Mouse (Mus musculus): ENCODE data around the gene Crocc. TPM values are rescaled to one million over a fixed set of nuclear protein-coding genes. Genes with fewer than 3 reads are reported as not detected.

Crocc gene
- polyA plus RNA-seq, 1 experiment from 2014 or later, result 10.8 TPM

DNA sequence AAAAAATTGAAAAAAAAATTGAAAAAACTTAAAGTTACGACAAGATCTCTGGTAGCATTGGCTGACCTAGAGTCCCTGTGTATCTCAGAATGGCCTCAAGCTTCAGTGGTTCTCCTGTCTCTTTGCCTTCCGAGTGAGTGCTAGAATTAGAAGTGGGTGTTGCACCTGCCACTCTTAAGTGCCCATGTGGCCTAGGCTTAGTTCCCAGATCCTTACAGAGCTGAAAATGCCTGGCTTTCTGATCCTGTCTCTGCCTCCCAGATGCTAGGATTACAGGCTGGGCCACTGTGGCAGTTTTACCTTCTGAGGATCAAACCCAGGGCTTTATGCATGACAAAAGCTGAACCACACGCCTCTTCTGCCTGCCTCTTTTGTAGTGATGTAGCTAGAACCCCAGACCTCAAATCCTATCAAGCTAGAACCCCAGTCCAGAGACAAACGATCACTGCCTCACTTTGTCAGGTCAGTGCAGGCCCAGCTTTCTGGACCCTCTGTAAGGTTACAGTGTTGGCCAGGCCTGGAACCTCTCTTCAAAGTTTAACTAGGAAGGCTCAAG, 3.8 kb upstream of the Crocc start:
- 76% methylated on average over 4 of the region's 4 CpGs for WGBS
- Histone ChIP-seq H3K9me3 (replicated peaks) (no peaks in the 10 kb centered on the region), H3K4me1 (peaks cover 30% of the 10 kb centered on the region), H3K27ac (replicated peaks) (no peak overlapping the region), H3K27me3 (ENCODE audit: low read depth, poor library complexity, severe bottlenecking) (no peaks in the 10 kb centered on the region), H3K4me3 (no peak overlapping the region), H3K36me3 (peaks cover 38% of the 10 kb centered on the region)
- DNase-seq (ENCODE audit: low spot score), result no peak

DNA sequence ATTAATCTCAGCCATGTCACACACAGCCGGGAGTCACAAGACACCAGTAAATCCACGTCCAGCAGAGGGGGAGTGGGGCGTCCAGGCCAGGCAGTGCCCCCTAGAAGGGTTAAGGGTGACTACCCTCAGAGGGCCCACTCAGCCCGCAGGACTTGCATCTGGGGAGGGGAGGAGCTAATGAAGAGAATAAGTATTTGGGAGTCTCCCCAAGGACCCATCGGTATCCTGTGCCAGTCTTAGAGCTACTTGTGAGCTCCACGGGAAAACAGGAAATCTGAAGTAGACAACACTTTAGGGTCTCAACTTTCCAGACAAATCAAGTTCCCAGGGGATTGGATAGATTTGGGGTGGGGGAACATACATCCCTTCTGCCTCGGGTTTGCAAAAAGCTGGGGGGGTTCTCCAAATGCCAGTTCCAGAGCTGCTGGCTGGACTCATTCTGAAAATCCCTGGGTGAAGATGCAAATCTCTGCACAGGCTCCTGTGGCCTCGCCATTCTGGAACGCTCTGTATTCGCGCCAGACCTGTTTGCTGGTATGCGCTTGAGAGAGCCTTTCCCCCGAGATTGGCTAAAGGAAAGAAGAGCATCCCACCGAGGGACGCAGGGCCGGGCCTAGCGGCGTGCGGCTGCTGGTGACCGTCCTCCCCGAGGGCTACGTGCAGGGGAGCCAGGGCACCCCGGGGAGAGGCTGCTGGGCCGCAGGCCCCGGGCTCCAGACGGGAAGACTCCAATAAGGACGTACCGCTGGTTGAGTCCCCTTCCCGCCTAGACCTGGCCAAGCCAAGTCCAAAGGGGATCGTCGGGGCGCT, 529 bp downstream of the Crocc start:
- WGBS, result 3% methylated on average over 32 of the region's 32 CpGs
- DNase-seq (ENCODE audit: low spot score), result no peak
- H3K36me3 ChIP-seq, result peaks cover 33% of the 10 kb centered on the region

DNA sequence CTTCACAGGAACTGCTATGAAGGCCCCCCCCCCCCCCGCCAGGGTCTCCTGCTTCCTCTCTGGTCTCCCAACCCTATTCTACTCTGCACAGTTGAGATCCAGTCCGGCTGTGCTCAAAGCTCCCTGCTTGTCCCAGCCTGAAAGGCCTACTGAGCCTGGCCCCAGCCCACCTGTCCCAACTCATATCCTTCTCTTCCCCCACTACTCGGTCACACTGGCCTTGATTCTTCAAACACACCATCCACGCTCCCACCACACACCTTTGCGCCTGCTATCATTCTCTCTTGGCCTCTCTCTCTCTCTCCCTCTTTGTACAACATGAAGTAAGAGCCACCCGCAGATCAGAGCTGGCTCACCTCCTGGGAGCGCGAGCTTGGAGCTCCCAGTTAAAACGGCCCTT, 1.5 kb downstream of the Crocc start:
- Histone ChIP-seq H3K27ac (replicated peaks) (peak overlapping the region; percentile 13), H3K9me3 (replicated peaks) (no peaks in the 10 kb centered on the region), H3K4me1 (peaks cover 55% of the 10 kb centered on the region), H3K27me3 (ENCODE audit: low read depth, poor library complexity, severe bottlenecking) (no peaks in the 10 kb centered on the region), H3K4me3 (peak overlapping the region; percentile 65; the same call in 1 of the 2 replicates), H3K36me3 (peaks cover 41% of the 10 kb centered on the region)
- DNase-seq (ENCODE audit: low spot score), result no peak
- 79% methylated on average over 9 of the region's 9 CpGs for WGBS

More for the DNA sequence above, 529 bp downstream of the Crocc start:
- peaks cover 46% of the 10 kb centered on the region for H3K4me1 ChIP-seq
- no peaks in the 10 kb centered on the region for H3K9me3 ChIP-seq (replicated peaks)
- no peaks in the 10 kb centered on the region for H3K27me3 ChIP-seq (ENCODE audit: low read depth, poor library complexity, severe bottlenecking)
- H3K27ac ChIP-seq (replicated peaks), result peak overlapping the region; percentile 92
- H3K4me3 ChIP-seq, result peak overlapping the region; percentile 65

DNA sequence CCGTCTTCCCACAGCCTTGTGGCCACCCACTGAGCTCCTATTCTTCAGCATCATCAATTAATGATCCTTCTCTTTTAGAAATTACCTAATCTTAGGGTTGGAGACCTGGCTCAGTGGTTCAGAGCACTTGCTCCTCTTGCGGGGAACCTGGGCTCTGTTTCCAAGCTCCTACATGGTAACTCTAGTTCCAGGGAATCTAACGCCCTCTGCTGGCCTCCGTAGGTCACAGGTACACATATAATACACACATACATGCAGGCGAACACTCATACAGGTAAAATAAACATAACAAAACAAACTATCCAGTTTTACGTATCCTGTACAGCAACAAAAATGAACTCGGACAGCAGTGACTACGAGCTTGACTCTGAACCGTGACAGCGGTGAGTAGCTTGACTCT, 3.4 kb downstream of the Crocc start:
- no peak for DNase-seq (ENCODE audit: low spot score)
- 94% methylated on average over 10 of the region's 10 CpGs for WGBS
- peaks cover 50% of the 10 kb centered on the region for H3K36me3 ChIP-seq
- H3K9me3 ChIP-seq (replicated peaks), result no peaks in the 10 kb centered on the region
- H3K4me1 ChIP-seq, result peaks cover 74% of the 10 kb centered on the region
- H3K27ac ChIP-seq (replicated peaks), result no peak overlapping the region
- no peaks in the 10 kb centered on the region for H3K27me3 ChIP-seq (ENCODE audit: low read depth, poor library complexity, severe bottlenecking)
- no peak overlapping the region for H3K4me3 ChIP-seq

DNA sequence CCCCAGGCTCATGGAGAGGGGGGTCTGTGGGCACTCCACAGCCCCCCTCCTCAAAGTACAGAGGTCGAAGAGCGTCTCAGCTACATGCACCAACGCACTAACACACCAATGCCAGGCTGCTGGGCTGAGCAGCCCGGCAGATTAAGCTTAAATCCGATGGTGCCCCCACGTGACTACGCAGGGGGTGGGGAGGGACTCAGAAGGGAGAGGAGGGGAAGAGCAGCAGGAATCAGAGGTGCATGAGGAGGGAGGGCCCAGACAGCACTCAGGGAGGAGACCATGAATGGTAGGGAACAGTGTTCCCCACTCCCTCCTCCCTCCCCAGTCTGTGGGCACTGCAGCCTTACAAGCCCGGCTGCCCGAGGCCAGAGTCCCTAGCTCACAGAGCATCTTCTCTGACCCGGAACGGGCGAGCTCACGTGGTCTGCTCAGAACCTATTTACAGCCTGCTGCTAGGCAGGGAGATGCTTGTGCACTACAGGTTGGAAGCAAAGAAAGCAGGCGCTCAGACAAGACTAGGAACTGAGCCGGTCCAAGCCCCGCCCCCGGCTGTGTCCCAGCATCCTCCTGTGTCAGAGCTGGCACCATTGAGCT, 6.7 kb downstream of the Crocc start:
- DNase-seq (ENCODE audit: low spot score), result peak; percentile 69
- Histone ChIP-seq H3K27ac (replicated peaks) (peak overlapping the region; percentile 88), H3K9me3 (replicated peaks) (no peaks in the 10 kb centered on the region), H3K27me3 (ENCODE audit: low read depth, poor library complexity, severe bottlenecking) (no peaks in the 10 kb centered on the region), H3K4me3 (peak overlapping the region; percentile 40), H3K4me1 (peaks cover 72% of the 10 kb centered on the region), H3K36me3 (peaks cover 59% of the 10 kb centered on the region)
- 13% methylated on average over 17 of the region's 17 CpGs for WGBS

DNA sequence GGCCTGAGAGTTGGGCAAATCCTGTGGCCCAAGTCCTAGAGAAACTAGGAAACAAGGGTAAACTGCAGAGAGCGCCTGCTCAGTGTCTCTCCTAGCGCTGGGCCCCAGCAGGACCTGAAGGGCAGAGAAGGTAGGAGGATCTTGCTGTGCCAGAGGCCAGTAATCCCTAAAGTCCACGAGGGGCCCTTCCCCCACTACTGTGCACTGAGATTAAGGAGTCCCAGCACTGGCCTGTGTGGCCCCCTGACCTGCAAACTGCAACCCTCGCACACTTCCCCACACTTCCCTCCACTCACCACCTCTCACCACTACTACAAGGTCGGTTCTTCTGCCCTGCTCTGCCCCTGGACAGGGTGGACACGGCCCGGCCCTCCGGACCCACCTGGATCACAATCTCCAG, 7.2 kb downstream of the Crocc start:
- peak overlapping the region; percentile 40 for H3K4me3 ChIP-seq
- WGBS, result 20% methylated on average over 8 of the region's 8 CpGs
- no peaks in the 10 kb centered on the region for H3K27me3 ChIP-seq (ENCODE audit: low read depth, poor library complexity, severe bottlenecking)
- peaks cover 74% of the 10 kb centered on the region for H3K4me1 ChIP-seq
- peak overlapping the region; percentile 88 for H3K27ac ChIP-seq (replicated peaks)
- peaks cover 63% of the 10 kb centered on the region for H3K36me3 ChIP-seq
- peak; percentile 46 for DNase-seq (ENCODE audit: low spot score)
- no peaks in the 10 kb centered on the region for H3K9me3 ChIP-seq (replicated peaks)

DNA sequence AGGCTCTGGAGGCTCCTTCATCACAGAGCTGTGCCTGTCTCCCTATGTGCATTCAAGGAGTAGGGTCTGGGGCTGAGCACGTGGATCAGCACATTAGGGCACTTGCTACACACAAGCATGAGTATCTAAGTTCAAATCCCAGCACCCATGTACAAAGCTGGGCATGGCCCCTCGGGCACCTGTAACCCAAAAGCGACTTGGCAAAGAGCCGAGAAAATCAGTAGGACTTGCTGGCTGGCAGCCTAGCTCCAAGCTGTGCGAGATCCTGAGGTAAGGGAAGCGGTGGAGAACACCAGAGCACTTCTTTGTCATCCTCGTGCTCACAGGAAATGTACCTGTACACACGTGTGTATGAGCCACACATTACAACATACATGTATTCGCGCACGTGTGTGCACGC, 7.9 kb downstream of the Crocc start:
- no peak for DNase-seq (ENCODE audit: low spot score)
- peaks cover 62% of the 10 kb centered on the region for H3K36me3 ChIP-seq

DNA sequence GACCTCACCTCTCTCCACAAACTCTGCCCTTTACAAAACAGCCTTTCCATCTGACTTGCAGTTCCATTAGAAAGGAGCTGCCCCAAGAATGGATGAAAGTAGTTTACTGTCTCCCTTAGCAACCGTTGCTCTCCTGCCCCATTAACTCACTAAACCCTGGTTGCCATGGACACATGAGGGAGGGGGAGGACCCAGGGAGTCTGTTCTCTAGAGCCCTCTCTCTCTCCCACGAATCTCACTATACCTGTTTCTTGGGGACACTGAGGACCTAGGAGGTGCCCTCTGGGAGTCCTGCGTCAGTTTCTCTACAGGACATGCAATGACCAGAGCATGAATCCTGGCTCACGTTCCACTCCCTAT, 10.9 kb downstream of the Crocc start:
- peaks cover 83% of the 10 kb centered on the region for H3K4me1 ChIP-seq
- H3K27ac ChIP-seq (replicated peaks), result peak overlapping the region; percentile 84
- peak; percentile 85 for DNase-seq (ENCODE audit: low spot score)
- H3K27me3 ChIP-seq (ENCODE audit: low read depth, poor library complexity, severe bottlenecking), result no peaks in the 10 kb centered on the region
- peaks cover 56% of the 10 kb centered on the region for H3K36me3 ChIP-seq
- 24% methylated on average over 4 of the region's 4 CpGs for WGBS
- H3K4me3 ChIP-seq, result peak overlapping the region; percentile 38
- no peaks in the 10 kb centered on the region for H3K9me3 ChIP-seq (replicated peaks)

More for the DNA sequence above, 7.9 kb downstream of the Crocc start:
- peak overlapping the region; percentile 88 for H3K27ac ChIP-seq (replicated peaks)
- peaks cover 81% of the 10 kb centered on the region for H3K4me1 ChIP-seq
- 80% methylated on average over 12 of the region's 12 CpGs for whole genome bisulfite sequencing
- no peaks in the 10 kb centered on the region for H3K27me3 ChIP-seq (ENCODE audit: low read depth, poor library complexity, severe bottlenecking)
- H3K4me3 ChIP-seq, result peak overlapping the region; percentile 40
- H3K9me3 ChIP-seq (replicated peaks), result no peaks in the 10 kb centered on the region

DNA sequence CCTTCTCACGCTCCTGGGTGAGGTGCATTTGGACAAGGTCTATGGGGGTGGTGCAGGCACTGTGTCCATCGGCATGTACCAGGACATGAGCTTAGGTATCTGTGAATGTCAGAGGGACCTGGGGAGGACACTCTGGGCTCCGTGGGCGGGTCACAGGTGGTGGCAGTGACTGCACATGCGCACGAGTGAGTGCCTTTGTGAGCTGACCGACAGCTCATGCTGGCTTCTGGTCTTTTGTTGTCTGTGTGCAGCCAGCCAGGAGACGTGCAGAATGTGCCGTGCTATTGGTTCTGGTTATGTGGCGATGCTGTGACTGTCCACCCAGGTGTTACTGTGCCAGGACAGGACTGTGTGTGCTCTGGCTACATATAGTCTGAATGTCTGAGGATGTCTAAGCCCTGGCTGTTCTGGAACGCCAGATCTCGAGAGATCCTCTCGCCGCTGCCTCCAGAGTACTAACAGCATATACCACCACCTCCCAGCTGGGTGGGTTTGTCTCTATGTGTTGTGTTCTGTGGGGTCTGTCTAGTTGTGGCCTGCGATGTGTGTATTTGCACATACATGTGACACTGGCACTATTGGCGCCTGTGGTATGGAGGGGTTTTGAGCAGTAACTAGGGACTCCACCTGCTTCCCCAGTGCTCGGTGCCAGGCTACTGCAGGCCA, 11.4 kb downstream of the Crocc start:
- Histone ChIP-seq H3K9me3 (replicated peaks) (no peaks in the 10 kb centered on the region), H3K4me3 (peak overlapping the region; percentile 38), H3K36me3 (peaks cover 57% of the 10 kb centered on the region), H3K4me1 (peaks cover 78% of the 10 kb centered on the region), H3K27ac (replicated peaks) (peak overlapping the region; percentile 84), H3K27me3 (ENCODE audit: low read depth, poor library complexity, severe bottlenecking) (no peaks in the 10 kb centered on the region)
- WGBS, result 41% methylated on average over 17 of the region's 17 CpGs
- peak; percentile 53 for DNase-seq (ENCODE audit: low spot score)

DNA sequence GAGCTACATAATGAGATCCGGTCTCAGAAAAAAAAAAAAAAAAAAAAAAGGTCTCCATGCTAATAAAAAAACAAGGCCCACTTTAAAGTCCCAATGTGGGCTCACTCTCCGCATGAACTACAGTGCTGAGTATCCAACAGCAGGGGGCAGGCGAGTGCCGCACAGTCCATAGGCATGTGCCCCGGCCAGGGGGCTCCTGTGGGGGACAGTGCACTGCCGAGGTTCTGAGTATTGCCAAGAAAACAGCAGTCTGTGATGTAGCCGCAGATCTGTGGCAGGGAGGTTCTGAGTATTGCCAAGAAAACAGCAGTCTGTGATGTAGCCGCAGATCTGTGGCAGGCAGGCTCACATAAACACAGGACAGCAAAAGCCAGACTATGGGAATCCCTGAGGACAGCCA, 15.5 kb downstream of the Crocc start:
- Histone ChIP-seq H3K9me3 (replicated peaks) (no peaks in the 10 kb centered on the region), H3K27ac (replicated peaks) (0 out of 2 replicates have a peak overlapping the region, but pooled peaks have one; percentile 0), H3K4me1 (peaks cover 44% of the 10 kb centered on the region), H3K27me3 (ENCODE audit: low read depth, poor library complexity, severe bottlenecking) (no peaks in the 10 kb centered on the region), H3K4me3 (no peak overlapping the region), H3K36me3 (peaks cover 80% of the 10 kb centered on the region)
- peak; percentile 75 for DNase-seq (ENCODE audit: low spot score)
- WGBS, result 29% methylated on average over 8 of the region's 8 CpGs

DNA sequence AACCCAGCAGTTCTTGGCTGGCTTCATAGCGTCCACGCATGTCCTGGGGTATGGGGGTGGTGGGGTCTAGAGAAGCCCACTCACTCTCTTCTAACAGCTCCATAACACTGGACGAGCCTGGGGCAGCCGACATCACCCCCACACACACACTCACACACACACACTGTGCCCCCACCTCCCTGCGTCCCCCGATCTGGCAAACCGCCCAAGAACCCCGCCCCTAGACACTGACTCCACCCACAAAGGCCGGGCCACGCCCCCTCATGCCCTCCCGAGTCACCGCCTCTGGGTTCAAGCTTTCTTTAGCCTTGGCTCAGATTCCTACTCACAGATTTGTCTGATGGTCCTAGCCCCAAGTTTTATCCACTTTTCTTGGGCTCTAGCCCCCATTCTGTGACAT, 19.2 kb downstream of the Crocc start:
- no peaks in the 10 kb centered on the region for H3K9me3 ChIP-seq (replicated peaks)
- peaks cover 8% of the 10 kb centered on the region; the same call in 1 of the 2 replicates for H3K4me1 ChIP-seq
- no peaks in the 10 kb centered on the region for H3K27me3 ChIP-seq (ENCODE audit: low read depth, poor library complexity, severe bottlenecking)
- WGBS, result 54% methylated on average over 12 of the region's 12 CpGs
- peaks cover 92% of the 10 kb centered on the region for H3K36me3 ChIP-seq
- H3K4me3 ChIP-seq, result no peak overlapping the region
- no peak for DNase-seq (ENCODE audit: low spot score)
- H3K27ac ChIP-seq (replicated peaks), result no peak overlapping the region

DNA sequence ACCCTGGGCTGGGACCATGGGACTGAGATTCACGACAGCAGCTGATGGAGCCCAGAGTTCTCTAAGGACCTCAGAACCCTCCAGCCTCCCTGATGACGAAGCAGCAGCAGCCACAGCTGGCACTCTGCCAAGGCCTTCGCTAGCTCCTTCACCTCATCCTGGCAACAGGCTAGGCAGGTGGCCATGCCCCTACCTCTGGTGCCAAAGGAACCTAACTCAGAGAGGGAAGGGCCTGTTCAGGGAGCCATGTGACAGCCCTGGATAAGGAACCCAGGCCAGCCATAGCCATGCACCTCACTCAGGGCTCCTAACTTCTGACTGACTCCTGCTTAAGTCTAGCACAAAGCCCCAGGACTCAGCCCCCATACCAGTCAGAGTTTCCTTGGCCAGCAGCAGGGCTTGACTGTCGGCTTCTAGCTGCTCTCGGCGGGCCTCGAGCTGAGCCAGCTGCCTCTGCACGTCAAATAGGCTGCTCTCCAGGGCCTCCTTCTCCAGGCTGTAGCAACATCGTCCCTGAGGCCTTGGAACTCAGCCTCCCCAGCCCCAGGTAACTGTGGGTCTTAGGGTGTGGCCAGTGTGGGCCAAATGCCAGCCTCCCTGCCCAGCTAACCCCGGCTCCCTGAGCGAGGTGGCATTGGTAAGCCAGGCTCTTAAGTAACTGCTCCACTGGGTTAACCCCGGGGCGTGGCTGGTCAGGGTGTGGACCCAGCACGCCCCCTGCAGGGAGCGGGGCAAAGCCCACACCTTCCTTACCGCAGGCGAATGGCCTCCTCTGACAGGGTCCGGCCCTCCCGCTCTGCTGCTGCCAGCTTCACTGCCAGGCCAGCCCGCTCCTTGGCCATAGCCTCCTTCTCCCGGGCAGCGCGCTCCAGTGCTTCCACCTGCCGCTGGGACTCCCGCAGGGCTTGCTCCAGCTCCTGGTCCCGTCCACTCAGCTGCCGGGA, 26.5 kb downstream of the Crocc start:
- Histone ChIP-seq H3K36me3 (peaks cover 96% of the 10 kb centered on the region), H3K4me3 (no peak overlapping the region), H3K27ac (replicated peaks) (0 out of 2 replicates have a peak overlapping the region, but pooled peaks have one; percentile 17), H3K9me3 (replicated peaks) (no peaks in the 10 kb centered on the region), H3K27me3 (ENCODE audit: low read depth, poor library complexity, severe bottlenecking) (no peaks in the 10 kb centered on the region), H3K4me1 (no peaks in the 10 kb centered on the region)
- DNase-seq (ENCODE audit: low spot score), result no peak
- 88% methylated on average over 27 of the region's 27 CpGs for WGBS
